Mouse (Mus musculus) gonadal fat pad, adult 2 months (tissue): ENCODE measurements around the gene Zfp3. TPM values are rescaled to one million over a fixed set of nuclear protein-coding genes. Genes with fewer than 3 reads are reported as not detected.
A peak's percentile ranks its signal among the peaks of the same experiment; 100 is the strongest.

Experiments used
- DNase-seq: peaks from one replicate; pipeline ENCODE4 v3.0.0-alpha.2; 2012; ENCODE audit warnings: low read depth
- polyA plus RNA-seq: library from polyadenylated mRNA; depleted of rRNA; stranded (reverse); fragments of >200 nt; gene quantifications from 2 replicates; pipeline ENCODE4 v1.2.3, GENCODE M21; 2012; rRNA removed

The Zfp3 gene
- 2.9 and 3.7 TPM in 2 replicates for polyA plus RNA-seq

- no peak for DNase-seq
These were observed at the start of gene Zfp3 for GRCm38 (mm10) chr11:70763936-70764808. Zfp3 (plus strand) TSS chr11:70764209.

- peak; percentile 62 for DNase-seq
These were observed 48.2 kb upstream of the Zfp3 start for GRCm38 (mm10) chr11:70715832-70716231.

GRCm38 (mm10) chr11:70718481-70718880 lies 45.5 kb upstream of the Zfp3 start:
- DNase-seq: no peak

- DNase-seq: no peak
These were observed 43.4 kb upstream of the Zfp3 start for GRCm38 (mm10) chr11:70720567-70720966.

GRCm38 (mm10) chr11:70721072-70721471 lies 42.9 kb upstream of the Zfp3 start:
- no peak for DNase-seq

- no peak for DNase-seq
These were observed 39.3 kb upstream of the Zfp3 start for GRCm38 (mm10) chr11:70724706-70725105.

GRCm38 (mm10) chr11:70726585-70726984 lies 37.4 kb upstream of the Zfp3 start:
- DNase-seq: no peak

GRCm38 (mm10) chr11:70727385-70727784 lies 36.6 kb upstream of the Zfp3 start:
- no peak for DNase-seq

- DNase-seq: no peak
These were observed 33.5 kb upstream of the Zfp3 start for GRCm38 (mm10) chr11:70730427-70731038.

GRCm38 (mm10) chr11:70731178-70731577 lies 32.8 kb upstream of the Zfp3 start:
- DNase-seq: no peak

- DNase-seq: no peak
These were observed 30.8 kb upstream of the Zfp3 start for GRCm38 (mm10) chr11:70733256-70733655.

GRCm38 (mm10) chr11:70737749-70738148 lies 26.3 kb upstream of the Zfp3 start:
- DNase-seq: no peak

GRCm38 (mm10) chr11:70741603-70742002 lies 22.4 kb upstream of the Zfp3 start:
- DNase-seq: no peak

GRCm38 (mm10) chr11:70742117-70742516 lies 21.9 kb upstream of the Zfp3 start:
- DNase-seq: no peak

GRCm38 (mm10) chr11:70742581-70743459 lies 21.2 kb upstream of the Zfp3 start:
- no peak for DNase-seq

- DNase-seq: no peak
These were observed 18.4 kb upstream of the Zfp3 start for GRCm38 (mm10) chr11:70745636-70746035.

GRCm38 (mm10) chr11:70747876-70748545 lies 16.0 kb upstream of the Zfp3 start:
- DNase-seq: no peak

- DNase-seq: no peak
These were observed 11.5 kb upstream of the Zfp3 start for GRCm38 (mm10) chr11:70752337-70753017.

GRCm38 (mm10) chr11:70753146-70753545 lies 10.9 kb upstream of the Zfp3 start:
- no peak for DNase-seq

GRCm38 (mm10) chr11:70754476-70754875 lies 9.5 kb upstream of the Zfp3 start:
- DNase-seq: no peak

GRCm38 (mm10) chr11:70754958-70755357 lies 9.1 kb upstream of the Zfp3 start:
- no peak for DNase-seq
